Mouse (Mus musculus): ENCODE measurements around the gene Skap1.

DNA sequence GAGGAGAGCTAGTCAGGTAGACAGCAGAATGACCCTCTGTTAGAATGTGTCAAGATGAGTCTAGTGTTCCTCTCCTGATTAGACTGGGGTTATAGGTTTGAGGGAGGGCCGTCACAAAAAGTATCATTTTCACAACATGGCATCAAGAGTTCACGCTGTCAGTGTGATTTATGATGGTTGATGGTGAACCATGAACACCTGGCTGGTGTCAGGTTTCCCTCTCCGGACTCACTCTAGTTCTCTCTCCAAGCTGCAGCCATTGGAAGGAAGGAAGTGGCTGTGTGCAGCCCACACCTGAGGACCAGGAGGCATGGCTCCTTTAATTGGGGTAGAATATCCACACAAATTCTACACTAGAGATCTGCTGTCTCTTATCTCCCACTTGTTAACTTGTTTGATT, 18.3 kb downstream of the Skap1 start:
- TF ChIP-seq POLR2A (IDR thresholded peaks at IDR 0.05; ENCODE audit: borderline replicate concordance, extremely low read depth, insufficient read depth, insufficient read length, poor library complexity, severe bottlenecking): no peak
- no peak for TF ChIP-seq CTCF (IDR thresholded peaks at IDR 0.05; ENCODE audit: borderline replicate concordance, extremely low read depth, insufficient read depth, insufficient read length)
